Mouse (Mus musculus): ENCODE results near the gene Sprr2a1.
"Not testable (repeated sequence)": the region's sequence is repeated elsewhere in the genome, so short reads cannot be mapped to it uniquely, and the experiment has no call there.

The Sprr2a1 gene

GRCm38 (mm10) chr3:92215569-92215968, at the start of gene Sprr2a1, which contains the start of gene Sprr2a2:
Sprr2a1 (plus strand) TSS chr3:92215799.
Sprr2a2 (plus strand) TSS chr3:92215920.
- not testable (repeated sequence) for DNase-seq (ENCODE audit: low spot score in 2 of 2)

GRCm38 (mm10) chr3:92169847-92170246, 45.8 kb upstream of the Sprr2a1 start:
- DNase-seq (ENCODE audit: low spot score in 2 of 2) = no peak

GRCm38 (mm10) chr3:92176880-92177279, 38.7 kb upstream of the Sprr2a1 start:
- no peak for DNase-seq (ENCODE audit: low spot score in 2 of 2)

GRCm38 (mm10) chr3:92195512-92196200, 19.9 kb upstream of the Sprr2a1 start:
- DNase-seq (ENCODE audit: low spot score in 2 of 2) = no peak

GRCm38 (mm10) chr3:92211133-92211925, 4.3 kb upstream of the Sprr2a1 start:
- not testable (repeated sequence) for DNase-seq (ENCODE audit: low spot score in 2 of 2)

- not testable (repeated sequence) for DNase-seq (ENCODE audit: low spot score in 2 of 2)
Measured at GRCm38 (mm10) chr3:92212059-92212458, 3.5 kb upstream of the Sprr2a1 start.

GRCm38 (mm10) chr3:92213651-92214050, 1.9 kb upstream of the Sprr2a1 start:
- not testable (repeated sequence) for DNase-seq (ENCODE audit: low spot score in 2 of 2)

- DNase-seq (ENCODE audit: low spot score in 2 of 2) = not testable (repeated sequence)
Measured at GRCm38 (mm10) chr3:92219031-92219430, 3.4 kb downstream of the Sprr2a1 start.

GRCm38 (mm10) chr3:92223708-92224107, 8.1 kb downstream of the Sprr2a1 start:
- not testable (repeated sequence) for DNase-seq (ENCODE audit: low spot score in 2 of 2)

- DNase-seq (ENCODE audit: low spot score in 2 of 2) = not testable (repeated sequence)
Measured at GRCm38 (mm10) chr3:92227410-92227809, 11.8 kb downstream of the Sprr2a1 start.

- DNase-seq (ENCODE audit: low spot score in 2 of 2) = not testable (repeated sequence)
Measured at GRCm38 (mm10) chr3:92236463-92237189, 21.0 kb downstream of the Sprr2a1 start.

- not testable (repeated sequence) for DNase-seq (ENCODE audit: low spot score in 2 of 2)
Measured at GRCm38 (mm10) chr3:92238736-92239135, 23.1 kb downstream of the Sprr2a1 start.

GRCm38 (mm10) chr3:92239197-92239596, 23.6 kb downstream of the Sprr2a1 start:
- not testable (repeated sequence) for DNase-seq (ENCODE audit: low spot score in 2 of 2)

- not testable (repeated sequence) for DNase-seq (ENCODE audit: low spot score in 2 of 2)
Measured at GRCm38 (mm10) chr3:92244833-92245232, 29.2 kb downstream of the Sprr2a1 start.

- not testable (repeated sequence) for DNase-seq (ENCODE audit: low spot score in 2 of 2)
Measured at GRCm38 (mm10) chr3:92246245-92246644, 30.6 kb downstream of the Sprr2a1 start.

GRCm38 (mm10) chr3:92248494-92248893, 32.9 kb downstream of the Sprr2a1 start:
- not testable (repeated sequence) for DNase-seq (ENCODE audit: low spot score in 2 of 2)

- DNase-seq (ENCODE audit: low spot score in 2 of 2) = not testable (repeated sequence)
Measured at GRCm38 (mm10) chr3:92250450-92250849, 34.9 kb downstream of the Sprr2a1 start.

- not testable (repeated sequence) for DNase-seq (ENCODE audit: low spot score in 2 of 2)
Measured at GRCm38 (mm10) chr3:92253860-92254259, 38.3 kb downstream of the Sprr2a1 start.

- not testable (repeated sequence) for DNase-seq (ENCODE audit: low spot score in 2 of 2)
Measured at GRCm38 (mm10) chr3:92258526-92258925, 42.9 kb downstream of the Sprr2a1 start.

GRCm38 (mm10) chr3:92263462-92263861, 47.9 kb downstream of the Sprr2a1 start:
- DNase-seq (ENCODE audit: low spot score in 2 of 2) = not testable (repeated sequence)

Measured in left cerebral cortex, adult 9 months (tissue).